Mouse (Mus musculus): ENCODE measurements around the gene Rdx. TPM values are rescaled to one million over a fixed set of nuclear protein-coding genes. Genes with fewer than 3 reads are reported as not detected.

Rdx gene
- polyA plus RNA-seq, 1 experiment from 2014 or later, result 97.2 TPM

- no peaks in the 10 kb centered on the region for H3K4me1 ChIP-seq
- ATAC-seq (ENCODE audit: insufficient read depth, low FRiP score, low read depth), result no peak
- H3K9me3 ChIP-seq, result no peaks in the 10 kb centered on the region
- no peak overlapping the region for H3K4me3 ChIP-seq (replicated peaks)
- no peaks in the 10 kb centered on the region for H3K36me3 ChIP-seq
- no peaks in the 10 kb centered on the region for H3K27me3 ChIP-seq (replicated peaks)
- H3K27ac ChIP-seq, result no peak overlapping the region
- 94% methylated on average over 6 of the region's 6 CpGs for WGBS
- H3K9ac ChIP-seq, result no peak overlapping the region
- no peak overlapping the region for H3K4me2 ChIP-seq
Measured at GRCm38 (mm10) chr9:52125225-52125624, 78.3 kb downstream of the Rdx start.

GRCm38 (mm10) chr9:52130348-52130747 lies 83.4 kb downstream of the Rdx start:
- H3K36me3 ChIP-seq, result no peaks in the 10 kb centered on the region
- WGBS, result 70% methylated on average over 4 of the region's 4 CpGs

DNA sequence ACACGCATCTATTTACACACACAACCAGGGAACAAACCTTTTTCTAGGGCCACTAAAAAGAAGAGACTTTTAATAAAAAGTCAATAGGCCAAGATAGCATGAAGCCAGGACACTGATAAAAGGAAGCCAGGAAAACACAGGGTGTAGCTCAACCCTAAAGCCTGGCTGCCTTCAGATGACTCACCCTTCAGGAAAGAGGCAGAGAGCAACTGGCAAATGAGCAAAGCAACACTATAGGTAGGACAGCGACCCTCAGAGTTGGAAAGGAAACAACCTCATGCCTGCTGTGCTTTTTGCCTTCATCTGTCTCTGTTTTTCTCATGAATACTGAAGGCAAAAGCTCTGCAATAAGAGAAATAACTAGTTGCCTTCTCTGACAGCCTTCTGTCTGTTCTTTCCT lies 85.8 kb downstream of the Rdx start:
- no peak overlapping the region for H3K4me2 ChIP-seq
- WGBS, result 70% methylated on average over 2 of the region's 2 CpGs
- H3K9ac ChIP-seq, result no peak overlapping the region
- ATAC-seq (ENCODE audit: insufficient read depth, low FRiP score, low read depth), result no peak
- H3K9me3 ChIP-seq, result no peaks in the 10 kb centered on the region
- H3K36me3 ChIP-seq, result no peaks in the 10 kb centered on the region
- no peaks in the 10 kb centered on the region for H3K27me3 ChIP-seq (replicated peaks)
- no peaks in the 10 kb centered on the region for H3K4me1 ChIP-seq
- H3K27ac ChIP-seq, result no peak overlapping the region
- H3K4me3 ChIP-seq (replicated peaks), result no peak overlapping the region

More at GRCm38 (mm10) chr9:52130348-52130747, 83.4 kb downstream of the Rdx start:
- ATAC-seq (ENCODE audit: insufficient read depth, low FRiP score, low read depth), result no peak
- Histone ChIP-seq H3K27me3 (replicated peaks) (no peaks in the 10 kb centered on the region), H3K4me2 (no peak overlapping the region), H3K9me3 (no peaks in the 10 kb centered on the region), H3K4me3 (replicated peaks) (no peak overlapping the region), H3K9ac (no peak overlapping the region), H3K27ac (no peak overlapping the region), H3K4me1 (no peaks in the 10 kb centered on the region)

Small RNA genes within 50 kb of the gene (microRNA-seq; reads per million reads assigned to microRNA genes)
- not detected for gene Gm27686
- not detected for gene Mir6244

Other genes starting within 250 kb of the Rdx start
- gene Fdx1, start 83.6 kb upstream of the Rdx start, polyA plus RNA-seq (2015; fragmentation: Nextera tagmentation; extraction: Ambion mirVana), result 84.2 and 91.4 TPM in 2 replicates
- 2.5 and 2.6 TPM in 2 replicates for gene Zc3h12c, start 121.4 kb downstream of the Rdx start, polyA plus RNA-seq (2015; fragmentation: Nextera tagmentation; extraction: Ambion mirVana)

All from stomach, embryonic 15.5 days (tissue).